Mouse (Mus musculus) thymus, postnatal 25 days (tissue): ENCODE data around the gene Treml2.
"Not testable (repeated sequence)": the region's sequence is repeated elsewhere in the genome, so short reads cannot be mapped to it uniquely, and the experiment has no call there.

Experiments used
- DNase-seq: peaks from one replicate; pipeline ENCODE4 v3.0.0; 2022

The Treml2 gene

GRCm38 (mm10) chr17:48299756-48300155 lies 458 bp downstream of the Treml2 start:
- peak; percentile 25 for DNase-seq

GRCm38 (mm10) chr17:48300199-48300598 lies 901 bp downstream of the Treml2 start:
- DNase-seq: peak; percentile 85

GRCm38 (mm10) chr17:48300861-48301260 lies 1.6 kb downstream of the Treml2 start:
- peak; percentile 76 for DNase-seq

GRCm38 (mm10) chr17:48301792-48302191 lies 2.5 kb downstream of the Treml2 start:
- DNase-seq: no peak

- no peak for DNase-seq
Observed at GRCm38 (mm10) chr17:48312124-48312523, 12.8 kb downstream of the Treml2 start.

- DNase-seq: not testable (repeated sequence)
Observed at GRCm38 (mm10) chr17:48315905-48316579, 16.7 kb downstream of the Treml2 start, which contains the start of gene B430306N03Rik. Gene B430306N03Rik, plus strand, starts transcription at chr17:48316141.

- no peak for DNase-seq
Observed at GRCm38 (mm10) chr17:48318686-48319085, 19.4 kb downstream of the Treml2 start.

- no peak for DNase-seq
Observed at GRCm38 (mm10) chr17:48321279-48321678, 22.0 kb downstream of the Treml2 start.

- DNase-seq: no peak
Observed at GRCm38 (mm10) chr17:48323236-48323635, 23.9 kb downstream of the Treml2 start.

GRCm38 (mm10) chr17:48324258-48324657 lies 25.0 kb downstream of the Treml2 start:
- no peak for DNase-seq

- DNase-seq: no peak
Observed at GRCm38 (mm10) chr17:48325093-48325492, 25.8 kb downstream of the Treml2 start.

GRCm38 (mm10) chr17:48325638-48326037 lies 26.3 kb downstream of the Treml2 start:
- no peak for DNase-seq

GRCm38 (mm10) chr17:48326656-48327055 lies 27.4 kb downstream of the Treml2 start:
- no peak for DNase-seq

GRCm38 (mm10) chr17:48332524-48332923 lies 33.2 kb downstream of the Treml2 start:
- DNase-seq: no peak

- DNase-seq: no peak
Observed at GRCm38 (mm10) chr17:48334186-48334585, 34.9 kb downstream of the Treml2 start.

- peak; percentile 83 for DNase-seq
Observed at GRCm38 (mm10) chr17:48336857-48337256, 37.6 kb downstream of the Treml2 start.

GRCm38 (mm10) chr17:48340267-48340666 lies 41.0 kb downstream of the Treml2 start:
- no peak for DNase-seq

- no peak for DNase-seq
Observed at GRCm38 (mm10) chr17:48341947-48342346, 42.6 kb downstream of the Treml2 start.

- no peak for DNase-seq
Observed at GRCm38 (mm10) chr17:48343065-48343464, 43.8 kb downstream of the Treml2 start.

- no peak for DNase-seq
Observed at GRCm38 (mm10) chr17:48345824-48346223, 46.5 kb downstream of the Treml2 start.

GRCm38 (mm10) chr17:48346231-48346630 lies 46.9 kb downstream of the Treml2 start, which contains the start of gene Trem2:
Gene Trem2, plus strand, starts transcription at chr17:48346401.
- DNase-seq: no peak

GRCm38 (mm10) chr17:48346834-48347233 lies 47.5 kb downstream of the Treml2 start:
- DNase-seq: no peak

GRCm38 (mm10) chr17:48347287-48347686 lies 48.0 kb downstream of the Treml2 start:
- no peak for DNase-seq

- no peak for DNase-seq
Observed at GRCm38 (mm10) chr17:48350681-48351193, 51.4 kb downstream of the Treml2 start.

GRCm38 (mm10) chr17:48352976-48353375 lies 53.7 kb downstream of the Treml2 start:
- DNase-seq: not testable (repeated sequence)
